Mouse (Mus musculus): Measurements from ENCODE around the gene Gpc6.
A peak's percentile ranks its signal among the peaks of the same experiment; 100 is the strongest.

Gpc6 gene

GRCm38 (mm10) chr14:117451391-117451991, 526.4 kb downstream of the Gpc6 start:
- no peak for DNase-seq (ENCODE audit: extremely low spot score)

DNA sequence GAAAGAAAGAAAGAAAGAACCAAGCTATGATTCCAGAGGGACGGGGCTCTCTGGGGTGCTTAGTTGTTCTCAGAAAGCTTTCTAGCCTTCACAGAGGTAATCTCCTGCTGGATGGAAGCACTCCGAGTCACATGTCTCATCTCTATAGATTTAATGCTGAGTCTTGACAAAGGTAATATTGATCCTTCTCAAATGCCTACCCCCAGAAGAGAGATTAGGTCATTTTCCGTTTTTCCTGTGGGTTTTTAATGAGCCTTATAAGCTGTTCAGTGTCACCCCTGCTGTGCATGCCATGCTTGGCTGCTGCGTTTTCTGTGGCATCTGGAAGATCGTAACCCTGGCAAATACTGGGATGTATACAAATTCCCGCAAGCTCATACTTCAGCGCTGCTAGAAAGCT, 527.0 kb downstream of the Gpc6 start:
- no peak for DNase-seq (ENCODE audit: extremely low spot score)

GRCm38 (mm10) chr14:117473378-117473777, 548.3 kb downstream of the Gpc6 start:
- no peak for DNase-seq (ENCODE audit: extremely low spot score)

DNA sequence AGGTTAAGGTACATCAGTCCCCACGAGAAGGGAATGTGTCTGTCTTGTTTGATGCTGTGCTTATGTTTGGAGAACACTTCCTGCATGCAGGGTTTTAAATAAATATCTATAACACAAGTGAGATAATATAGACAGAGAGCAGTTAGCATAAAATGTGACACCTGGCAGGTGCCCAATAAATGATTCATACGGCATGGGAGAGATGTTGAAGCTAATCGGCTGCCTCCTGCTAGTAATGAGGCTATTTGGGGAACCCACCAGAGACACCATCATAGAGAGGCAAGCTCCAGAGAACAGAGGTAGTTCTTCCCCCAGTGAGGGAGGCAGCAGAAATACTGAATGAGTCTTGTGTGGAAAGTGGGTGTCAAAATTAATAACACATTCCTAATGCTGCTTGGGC, 553.8 kb downstream of the Gpc6 start:
- DNase-seq (ENCODE audit: extremely low spot score), result no peak

GRCm38 (mm10) chr14:117487161-117487754, 562.1 kb downstream of the Gpc6 start:
- peak; percentile 19 for DNase-seq (ENCODE audit: extremely low spot score)

GRCm38 (mm10) chr14:117490469-117490868, 565.4 kb downstream of the Gpc6 start:
- DNase-seq (ENCODE audit: extremely low spot score), result no peak

GRCm38 (mm10) chr14:117495118-117495517, 570.0 kb downstream of the Gpc6 start:
- no peak for DNase-seq (ENCODE audit: extremely low spot score)

GRCm38 (mm10) chr14:117498785-117499184, 573.7 kb downstream of the Gpc6 start:
- DNase-seq (ENCODE audit: extremely low spot score), result no peak

GRCm38 (mm10) chr14:117499354-117499753, 574.2 kb downstream of the Gpc6 start:
- no peak for DNase-seq (ENCODE audit: extremely low spot score)

GRCm38 (mm10) chr14:117514829-117515228, 589.7 kb downstream of the Gpc6 start:
- no peak for DNase-seq (ENCODE audit: extremely low spot score)

DNA sequence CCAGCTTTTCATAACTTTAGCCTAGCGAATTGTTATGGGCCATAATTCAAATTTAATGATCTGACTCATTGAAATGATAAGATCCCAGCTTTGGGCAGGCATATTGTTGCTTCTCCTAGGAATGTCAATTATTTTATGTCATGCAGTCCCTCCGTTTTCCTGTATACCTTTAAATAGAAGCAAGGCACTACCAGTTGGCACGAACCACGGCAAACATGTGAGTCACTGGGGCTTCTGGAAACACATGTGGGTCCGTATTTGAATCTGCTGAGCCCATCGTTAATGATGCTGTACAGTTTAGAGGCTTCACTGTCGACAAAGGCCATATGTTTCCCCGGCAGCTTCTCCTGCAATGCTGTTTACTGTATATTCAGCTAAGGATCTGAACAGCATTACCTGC, 594.5 kb downstream of the Gpc6 start:
- no peak for DNase-seq (ENCODE audit: extremely low spot score)

DNA sequence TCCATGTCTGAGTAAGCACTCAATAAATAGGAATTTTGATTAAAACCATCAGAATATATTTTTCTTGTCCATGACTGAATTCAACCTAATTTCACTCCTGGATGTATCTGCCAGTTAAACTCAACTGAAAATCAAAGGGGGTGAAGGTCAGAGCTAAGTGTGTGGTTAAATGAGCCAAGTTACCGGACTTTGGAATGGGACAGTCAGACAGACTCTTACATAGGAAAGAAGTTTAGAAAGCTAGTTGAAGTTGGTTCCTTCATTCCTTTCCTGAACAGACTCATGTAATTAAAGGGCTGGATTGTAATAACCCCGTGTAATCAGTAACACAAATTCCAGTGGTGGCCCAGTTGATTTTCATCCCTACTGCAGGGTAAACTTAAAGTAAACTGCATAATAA, 595.6 kb downstream of the Gpc6 start:
- no peak for DNase-seq (ENCODE audit: extremely low spot score)

GRCm38 (mm10) chr14:117525133-117525532, 600.0 kb downstream of the Gpc6 start:
- no peak for DNase-seq (ENCODE audit: extremely low spot score)

DNA sequence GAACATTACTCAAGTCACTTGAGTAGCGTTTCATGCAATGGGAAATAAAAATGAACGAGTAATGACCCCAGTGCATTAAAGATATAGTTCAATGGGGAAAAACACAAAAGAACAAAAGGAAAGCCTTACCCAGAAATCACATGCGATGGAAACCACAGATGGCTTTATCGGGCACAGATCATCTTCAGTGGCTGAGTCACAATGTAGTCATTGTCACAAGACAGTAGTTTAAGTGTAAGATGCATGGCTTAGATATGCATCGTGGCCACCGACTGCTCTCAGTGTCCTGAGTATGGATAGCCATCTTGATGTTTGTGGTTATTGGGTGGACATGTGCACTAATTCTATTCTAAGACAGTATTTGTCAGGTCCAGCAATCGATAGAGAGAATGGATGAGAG, 601.9 kb downstream of the Gpc6 start:
- DNase-seq (ENCODE audit: extremely low spot score), result no peak

DNA sequence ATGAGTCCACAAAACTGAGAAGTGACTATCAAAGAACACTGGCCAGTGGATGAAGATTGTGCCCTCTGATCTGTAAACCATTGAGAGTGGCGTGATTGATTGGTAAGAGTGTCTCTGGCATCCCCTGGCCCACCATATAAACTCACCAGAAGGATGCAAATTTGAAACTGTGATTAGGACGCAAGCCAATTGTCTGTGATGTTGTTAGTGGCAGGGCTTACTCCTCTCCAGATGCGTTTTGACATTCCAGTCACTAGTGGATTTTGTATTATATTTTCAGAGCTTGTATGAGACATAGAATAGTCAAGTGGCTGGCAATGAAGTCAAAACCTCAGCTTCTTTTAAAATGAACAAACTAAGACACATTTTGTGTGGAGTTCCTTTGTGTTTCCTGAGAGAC, 604.3 kb downstream of the Gpc6 start:
- DNase-seq (ENCODE audit: extremely low spot score), result no peak

GRCm38 (mm10) chr14:117552776-117553175, 627.7 kb downstream of the Gpc6 start:
- DNase-seq (ENCODE audit: extremely low spot score), result no peak

DNA sequence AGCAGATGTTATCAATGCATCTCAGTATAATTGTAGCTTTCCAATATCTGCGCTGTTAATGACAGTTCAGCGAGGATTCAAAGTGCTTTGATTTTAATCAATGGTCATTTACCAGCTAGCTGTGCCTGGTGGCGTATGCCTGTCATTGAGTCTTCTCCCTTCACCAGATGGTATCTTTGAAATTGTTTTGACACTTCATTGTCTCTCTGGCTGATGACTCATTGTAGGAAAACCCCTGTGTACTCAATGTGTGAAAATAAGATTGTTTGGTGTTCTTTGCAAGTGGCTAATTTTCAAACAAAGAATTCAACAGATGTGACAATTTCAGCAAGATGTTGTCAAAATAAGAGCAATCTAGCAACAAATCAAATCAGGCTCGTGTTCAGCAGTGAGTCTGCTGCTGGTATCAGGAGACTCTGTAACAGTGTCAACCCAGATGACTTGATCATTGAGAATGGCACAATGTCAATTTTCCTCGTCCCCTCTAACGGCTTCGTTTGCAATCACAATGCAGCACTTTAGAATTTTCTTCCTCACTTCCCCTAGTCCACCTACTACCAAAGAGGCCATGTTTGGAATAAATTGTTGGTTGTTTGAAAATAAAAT, 631.7 kb downstream of the Gpc6 start:
- DNase-seq (ENCODE audit: extremely low spot score), result no peak

DNA sequence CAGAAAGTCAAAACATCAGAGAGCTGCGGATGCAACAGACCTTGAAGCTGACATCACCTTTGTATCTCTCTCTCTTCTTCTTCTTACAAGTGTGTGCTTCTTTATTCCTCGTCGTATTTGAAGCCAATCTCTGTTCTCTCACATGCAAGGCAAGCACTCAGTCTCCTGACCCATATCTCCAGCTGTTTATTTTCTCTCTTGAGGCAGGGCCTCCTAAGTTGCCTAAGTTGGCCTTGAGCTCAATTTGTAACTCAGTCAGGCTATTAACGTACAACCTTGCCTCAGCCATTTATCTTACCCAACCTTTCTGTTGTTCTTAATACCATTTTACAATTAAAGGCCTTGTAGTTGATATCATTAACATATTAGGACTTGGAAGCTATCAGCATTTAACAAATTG, 637.0 kb downstream of the Gpc6 start:
- DNase-seq (ENCODE audit: extremely low spot score), result no peak

GRCm38 (mm10) chr14:117569278-117569677, 644.2 kb downstream of the Gpc6 start:
- DNase-seq (ENCODE audit: extremely low spot score), result no peak

GRCm38 (mm10) chr14:117572213-117572612, 647.1 kb downstream of the Gpc6 start:
- DNase-seq (ENCODE audit: extremely low spot score), result no peak

GRCm38 (mm10) chr14:117574216-117574615, 649.1 kb downstream of the Gpc6 start:
- peak; percentile 4 for DNase-seq (ENCODE audit: extremely low spot score)

DNA sequence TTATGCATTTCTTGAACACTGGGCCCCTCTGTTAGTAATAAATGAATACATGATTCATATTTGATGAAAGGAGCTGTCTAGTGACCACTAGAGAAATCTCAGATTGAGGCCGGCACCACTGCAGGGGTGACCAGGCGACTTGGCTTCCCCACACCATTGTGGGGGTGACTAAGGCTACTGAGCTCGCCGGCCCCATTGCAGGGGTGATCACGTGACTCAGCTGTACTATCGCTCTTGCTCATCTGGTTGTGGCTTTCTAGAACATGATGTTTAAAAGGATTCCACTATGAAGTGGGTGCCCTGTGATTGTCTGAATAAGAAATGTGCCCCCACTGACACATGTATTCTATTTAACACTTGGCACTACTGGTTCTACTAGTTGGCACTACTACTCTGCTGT, 656.6 kb downstream of the Gpc6 start:
- DNase-seq (ENCODE audit: extremely low spot score), result no peak

DNA sequence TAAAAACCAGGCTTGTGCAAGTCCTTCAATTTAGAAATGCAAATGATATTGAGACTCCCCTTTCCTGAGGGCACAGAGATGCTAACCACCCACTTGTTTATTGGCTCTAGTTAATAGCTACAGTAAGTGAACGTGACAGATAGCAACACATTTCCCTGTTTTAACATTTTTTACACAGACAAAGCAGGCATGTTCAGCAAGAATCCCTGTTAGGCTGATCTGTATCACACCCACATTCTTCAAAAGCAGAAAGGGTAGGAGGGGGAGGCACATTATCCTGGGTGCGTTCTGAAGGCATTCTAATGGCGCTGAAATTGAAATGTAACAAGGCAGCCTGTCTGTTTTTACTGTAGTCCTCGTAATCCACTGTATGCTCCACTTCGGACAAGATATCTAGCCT, 674.6 kb downstream of the Gpc6 start:
- DNase-seq (ENCODE audit: extremely low spot score), result no peak

GRCm38 (mm10) chr14:117603837-117604236, 678.7 kb downstream of the Gpc6 start:
- DNase-seq (ENCODE audit: extremely low spot score), result no peak

All from embryo, embryonic 9.5 days (tissue).